Mouse (Mus musculus) layer of hippocampus, adult 9-10 months (tissue): ENCODE data around the gene Acly.

Experiments
- DNase-seq: peaks from one replicate; pipeline ENCODE4 v3.0.0; 2022; ENCODE audit warnings: low spot score

Acly gene

GRCm38 (mm10) chr11:100527458-100528374, at the start of gene Acly:
Gene Acly, minus strand, starts transcription at chr11:100528000.
- peak; percentile 93 for DNase-seq

GRCm38 (mm10) chr11:100576256-100576655, 48.5 kb upstream of the Acly start:
- DNase-seq, result no peak

- DNase-seq, result no peak
These were observed 47.7 kb upstream of the Acly start for GRCm38 (mm10) chr11:100575484-100575855.

GRCm38 (mm10) chr11:100574708-100575483, 47.1 kb upstream of the Acly start, which contains the start of gene Cnp:
Gene Cnp, plus strand, starts transcription at chr11:100574904.
- DNase-seq, result peak; percentile 47

- DNase-seq, result no peak
These were observed 46.4 kb upstream of the Acly start for GRCm38 (mm10) chr11:100574188-100574587.

GRCm38 (mm10) chr11:100571202-100571567, 43.4 kb upstream of the Acly start:
- no peak for DNase-seq

GRCm38 (mm10) chr11:100570430-100571201, 42.8 kb upstream of the Acly start:
- DNase-seq, result no peak

- DNase-seq, result no peak
These were observed 42.0 kb upstream of the Acly start for GRCm38 (mm10) chr11:100569789-100570188.

GRCm38 (mm10) chr11:100568692-100569091, 40.9 kb upstream of the Acly start:
- no peak for DNase-seq

GRCm38 (mm10) chr11:100567815-100568245, 40.0 kb upstream of the Acly start:
- no peak for DNase-seq

- no peak for DNase-seq
These were observed 39.4 kb upstream of the Acly start for GRCm38 (mm10) chr11:100567229-100567628.

GRCm38 (mm10) chr11:100564703-100565102, 36.9 kb upstream of the Acly start:
- no peak for DNase-seq

GRCm38 (mm10) chr11:100564297-100564696, 36.5 kb upstream of the Acly start:
- no peak for DNase-seq

GRCm38 (mm10) chr11:100561748-100562147, 33.9 kb upstream of the Acly start:
- no peak for DNase-seq

- DNase-seq, result no peak
These were observed 31.7 kb upstream of the Acly start for GRCm38 (mm10) chr11:100559476-100559875.

- no peak for DNase-seq
These were observed 29.8 kb upstream of the Acly start for GRCm38 (mm10) chr11:100557563-100557962.

GRCm38 (mm10) chr11:100555583-100555982, 27.8 kb upstream of the Acly start:
- DNase-seq, result peak; percentile 72

GRCm38 (mm10) chr11:100552842-100553241, 25.0 kb upstream of the Acly start:
- DNase-seq, result no peak

GRCm38 (mm10) chr11:100550101-100550500, 22.3 kb upstream of the Acly start:
- DNase-seq, result no peak

- DNase-seq, result no peak
These were observed 21.7 kb upstream of the Acly start for GRCm38 (mm10) chr11:100549466-100549865.

GRCm38 (mm10) chr11:100548141-100548540, 20.3 kb upstream of the Acly start:
- DNase-seq, result no peak

GRCm38 (mm10) chr11:100546955-100547354, 19.2 kb upstream of the Acly start:
- DNase-seq, result no peak
